Mouse (Mus musculus): ENCODE data around the gene Gm21974. TPM values are rescaled to one million over a fixed set of nuclear protein-coding genes. Genes with fewer than 3 reads are reported as not detected.

Gm21974 gene
- polyA plus RNA-seq, 1 experiment, result not detected

- no peak overlapping the region for H3K27ac ChIP-seq (ENCODE audit: insufficient read depth, low read length)
- no peaks in the 10 kb centered on the region; the same call in 1 of the 2 replicates for H3K4me1 ChIP-seq (ENCODE audit: control insufficient read depth, insufficient read depth, low read length)
- H3K4me3 ChIP-seq (ENCODE audit: insufficient read depth, low read length), result no peak overlapping the region
- no peak for TF ChIP-seq POLR2A (IDR thresholded peaks at IDR 0.05; ENCODE audit: low read depth, low read length)
- TF ChIP-seq CTCF (IDR thresholded peaks at IDR 0.05; ENCODE audit: borderline replicate concordance, insufficient read depth, low read length), result no peak
Observed at GRCm38 (mm10) chr7:127919290-127919689, 24.0 kb upstream of the Gm21974 start.

GRCm38 (mm10) chr7:127918203-127918602 is 22.9 kb upstream of the Gm21974 start:
- Histone ChIP-seq H3K4me3 (ENCODE audit: insufficient read depth, low read length) (no peak overlapping the region), H3K4me1 (ENCODE audit: control insufficient read depth, insufficient read depth, low read length) (no peaks in the 10 kb centered on the region; the same call in 1 of the 2 replicates), H3K27ac (ENCODE audit: insufficient read depth, low read length) (no peak overlapping the region)
- no peak for TF ChIP-seq POLR2A (IDR thresholded peaks at IDR 0.05; ENCODE audit: low read depth, low read length)
- peak; percentile 27; the same call in 1 of the 2 replicates for TF ChIP-seq CTCF (IDR thresholded peaks at IDR 0.05; ENCODE audit: borderline replicate concordance, insufficient read depth, low read length)

- Histone ChIP-seq H3K27ac (ENCODE audit: insufficient read depth, low read length) (no peak overlapping the region), H3K4me3 (ENCODE audit: insufficient read depth, low read length) (no peak overlapping the region), H3K4me1 (ENCODE audit: control insufficient read depth, insufficient read depth, low read length) (no peaks in the 10 kb centered on the region; the same call in 1 of the 2 replicates)
- TF ChIP-seq CTCF (IDR thresholded peaks at IDR 0.05; ENCODE audit: borderline replicate concordance, insufficient read depth, low read length) (no peak), POLR2A (IDR thresholded peaks at IDR 0.05; ENCODE audit: low read depth, low read length) (no peak)
Observed at GRCm38 (mm10) chr7:127915293-127915692, 20.0 kb upstream of the Gm21974 start.

- H3K4me3 ChIP-seq (ENCODE audit: insufficient read depth, low read length), result peak overlapping the region; percentile 87
- no peak for TF ChIP-seq CTCF (IDR thresholded peaks at IDR 0.05; ENCODE audit: borderline replicate concordance, insufficient read depth, low read length)
- TF ChIP-seq POLR2A (IDR thresholded peaks at IDR 0.05; ENCODE audit: low read depth, low read length), result no peak
- no peak overlapping the region for H3K27ac ChIP-seq (ENCODE audit: insufficient read depth, low read length)
- no peaks in the 10 kb centered on the region; the same call in 1 of the 2 replicates for H3K4me1 ChIP-seq (ENCODE audit: control insufficient read depth, insufficient read depth, low read length)
Observed at GRCm38 (mm10) chr7:127912938-127913337, 17.7 kb upstream of the Gm21974 start.

- no peaks in the 10 kb centered on the region; the same call in 1 of the 2 replicates for H3K4me1 ChIP-seq (ENCODE audit: control insufficient read depth, insufficient read depth, low read length)
- peak within 1 kb of the TSS; percentile 32 for H3K27ac ChIP-seq (ENCODE audit: insufficient read depth, low read length)
- peak within 1 kb of the TSS; percentile 87 for H3K4me3 ChIP-seq (ENCODE audit: insufficient read depth, low read length)
- no peak for TF ChIP-seq CTCF (IDR thresholded peaks at IDR 0.05; ENCODE audit: borderline replicate concordance, insufficient read depth, low read length)
- peak; percentile 79 for TF ChIP-seq POLR2A (IDR thresholded peaks at IDR 0.05; ENCODE audit: low read depth, low read length)
Observed at GRCm38 (mm10) chr7:127912190-127912871, 17.1 kb upstream of the Gm21974 start, which contains the start of gene Kat8. Kat8 (plus strand) TSS chr7:127912516.

- H3K27ac ChIP-seq (ENCODE audit: insufficient read depth, low read length), result no peak overlapping the region
- TF ChIP-seq CTCF (IDR thresholded peaks at IDR 0.05; ENCODE audit: borderline replicate concordance, insufficient read depth, low read length) (no peak), POLR2A (IDR thresholded peaks at IDR 0.05; ENCODE audit: low read depth, low read length) (no peak)
- H3K4me1 ChIP-seq (ENCODE audit: control insufficient read depth, insufficient read depth, low read length), result no peaks in the 10 kb centered on the region
- H3K4me3 ChIP-seq (ENCODE audit: insufficient read depth, low read length), result no peak overlapping the region
Observed at GRCm38 (mm10) chr7:127908656-127909055, 13.4 kb upstream of the Gm21974 start.

GRCm38 (mm10) chr7:127907939-127908338 is 12.7 kb upstream of the Gm21974 start:
- H3K27ac ChIP-seq (ENCODE audit: insufficient read depth, low read length), result no peak overlapping the region
- H3K4me1 ChIP-seq (ENCODE audit: control insufficient read depth, insufficient read depth, low read length), result no peaks in the 10 kb centered on the region
- no peak overlapping the region for H3K4me3 ChIP-seq (ENCODE audit: insufficient read depth, low read length)
- TF ChIP-seq CTCF (IDR thresholded peaks at IDR 0.05; ENCODE audit: borderline replicate concordance, insufficient read depth, low read length) (no peak), POLR2A (IDR thresholded peaks at IDR 0.05; ENCODE audit: low read depth, low read length) (no peak)

GRCm38 (mm10) chr7:127903971-127904796 is 8.9 kb upstream of the Gm21974 start, which contains the start of gene Bckdk:
Bckdk (plus strand) TSS chr7:127904082.
- peak within 1 kb of the TSS; percentile 85 for H3K4me3 ChIP-seq (ENCODE audit: insufficient read depth, low read length)
- H3K4me1 ChIP-seq (ENCODE audit: control insufficient read depth, insufficient read depth, low read length), result no peaks in the 10 kb centered on the region
- peak within 1 kb of the TSS; percentile 49; the same call in 1 of the 2 replicates for H3K27ac ChIP-seq (ENCODE audit: insufficient read depth, low read length)
- peak; percentile 83 for TF ChIP-seq POLR2A (IDR thresholded peaks at IDR 0.05; ENCODE audit: low read depth, low read length)
- no peak for TF ChIP-seq CTCF (IDR thresholded peaks at IDR 0.05; ENCODE audit: borderline replicate concordance, insufficient read depth, low read length)

- Histone ChIP-seq H3K4me3 (ENCODE audit: insufficient read depth, low read length) (no peak overlapping the region), H3K27ac (ENCODE audit: insufficient read depth, low read length) (no peak overlapping the region), H3K4me1 (ENCODE audit: control insufficient read depth, insufficient read depth, low read length) (no peaks in the 10 kb centered on the region)
- TF ChIP-seq POLR2A (IDR thresholded peaks at IDR 0.05; ENCODE audit: low read depth, low read length) (no peak), CTCF (IDR thresholded peaks at IDR 0.05; ENCODE audit: borderline replicate concordance, insufficient read depth, low read length) (no peak)
Observed at GRCm38 (mm10) chr7:127901772-127902171, 6.5 kb upstream of the Gm21974 start.
